Mouse (Mus musculus) heart, postnatal 0 days (tissue): ENCODE data around the gene Ociad1.

ENCODE experiments used
- CTCF ChIP-seq: IDR thresholded peaks from 2 replicates; pipeline ENCODE4 v1.5.1; 2016; ENCODE audit warnings: antibody characterized with exemption, control low read depth, low read depth
- EP300 ChIP-seq: IDR thresholded peaks from 2 replicates; pipeline ENCODE4 v1.6.1; 2016; ENCODE audit warnings: antibody characterized with exemption, low read depth

DNA sequence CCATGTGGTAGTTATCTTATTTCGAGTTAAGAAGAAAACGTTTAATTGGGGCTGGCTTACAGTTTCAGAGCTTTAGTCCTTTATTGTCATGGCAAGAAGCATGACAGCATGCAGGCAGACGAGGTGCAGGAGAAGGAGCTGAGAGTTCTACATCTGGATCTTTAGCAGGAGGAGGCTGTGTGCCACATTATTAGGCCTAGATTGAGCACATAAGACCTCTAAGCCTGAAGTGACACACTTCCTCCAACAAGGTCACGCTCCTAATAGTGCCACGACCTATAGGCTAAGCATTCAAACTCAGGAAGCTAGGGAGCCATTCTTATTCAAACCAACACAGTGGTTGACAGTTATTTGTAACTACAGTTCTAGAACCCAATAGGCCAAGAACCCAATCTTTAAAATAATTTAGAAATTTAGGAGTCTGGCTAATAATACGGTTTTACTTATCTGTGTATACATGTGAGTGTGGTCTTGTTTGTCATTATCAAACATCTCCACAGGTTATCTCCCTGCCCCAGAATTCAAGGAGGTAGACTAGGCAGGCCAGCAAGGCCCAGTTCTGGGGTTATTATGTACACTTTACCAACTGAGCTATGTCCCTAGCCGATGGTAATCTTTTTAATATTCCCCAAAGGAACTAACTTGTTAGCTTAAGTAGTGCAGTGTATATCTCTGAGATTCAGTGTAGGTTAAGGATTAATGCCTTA, 9.2 kb downstream of the Ociad1 start:
- no peak for TF ChIP-seq EP300
- no peak for TF ChIP-seq CTCF
